Mouse (Mus musculus) forebrain, embryonic 16.5 days (tissue): ENCODE data around the gene Arr3. TPM values are rescaled to one million over a fixed set of nuclear protein-coding genes. Genes with fewer than 3 reads are reported as not detected.

Source experiments
- ATAC-seq: fragments of 200-750 bp; cut with Nextera tagmentation; 2 replicates; pipeline ENCODE4 v1.8.0; 2017; ENCODE audit warnings: mild to moderate bottlenecking, moderate library complexity
- H3K27ac ChIP-seq: fragments of 300-500 bp; sonication (generic); 2 replicates; pipeline ENCODE4 v1.5.1; 2014; ENCODE audit warnings: low read length, control low read depth
- H3K27me3 ChIP-seq: fragments of 300-500 bp; sonication (generic); replicated peaks from 2 replicates; pipeline ENCODE4 v1.6.1; 2014; ENCODE audit warnings: low read length; ENCODE audit not compliant: control insufficient read depth, insufficient read depth
- H3K36me3 ChIP-seq: fragments of 300-500 bp; sonication (generic); 2 replicates; pipeline ENCODE4 v1.6.1; 2014; ENCODE audit not compliant: control insufficient read depth, insufficient read depth
- H3K4me1 ChIP-seq: fragments of 300-500 bp; sonication (generic); replicated peaks from 2 replicates; pipeline ENCODE4 v1.6.1; 2014; ENCODE audit warnings: low read length; ENCODE audit not compliant: control insufficient read depth, insufficient read depth
- H3K4me2 ChIP-seq: fragments of 300-500 bp; sonication (generic); 2 replicates; pipeline ENCODE4 v1.6.1; 2014; ENCODE audit warnings: mild to moderate bottlenecking, low read length, control low read depth
- H3K4me3 ChIP-seq: fragments of 300-500 bp; sonication (generic); replicated peaks from 2 replicates; pipeline ENCODE4 v1.5.1; 2014; ENCODE audit warnings: mild to moderate bottlenecking, low read length, control low read depth
- H3K9ac ChIP-seq: fragments of 300-500 bp; sonication (generic); replicated peaks from 2 replicates; pipeline ENCODE4 v1.6.1; 2014; ENCODE audit warnings: low read depth, low read length, control low read depth
- H3K9me3 ChIP-seq: fragments of 300-500 bp; sonication (generic); 2 replicates; pipeline ENCODE4 v1.6.1; 2016; ENCODE audit warnings: low read length; ENCODE audit not compliant: control insufficient read depth
- WGBS: fragments of 180-500 bp; shearing (Covaris S2); extraction: QIAGEN DNeasy Blood & Tissue Kit; methylation state at CpG from one replicate; pipeline ENCODE4 v1.1.7; 2014; 5-methylcytosine and 5-hydroxymethylcytosine counted together
- polyA plus RNA-seq: library from polyadenylated mRNA; unstranded; fragments of >200 nt; fragmentation: Nextera tagmentation; extraction: Ambion mirVana; gene quantifications from 2 replicates; pipeline ENCODE4 v1.2.1, GENCODE M21; 2015

Gene Arr3
- polyA plus RNA-seq, 1 experiment from 2014 or later: not detected

DNA sequence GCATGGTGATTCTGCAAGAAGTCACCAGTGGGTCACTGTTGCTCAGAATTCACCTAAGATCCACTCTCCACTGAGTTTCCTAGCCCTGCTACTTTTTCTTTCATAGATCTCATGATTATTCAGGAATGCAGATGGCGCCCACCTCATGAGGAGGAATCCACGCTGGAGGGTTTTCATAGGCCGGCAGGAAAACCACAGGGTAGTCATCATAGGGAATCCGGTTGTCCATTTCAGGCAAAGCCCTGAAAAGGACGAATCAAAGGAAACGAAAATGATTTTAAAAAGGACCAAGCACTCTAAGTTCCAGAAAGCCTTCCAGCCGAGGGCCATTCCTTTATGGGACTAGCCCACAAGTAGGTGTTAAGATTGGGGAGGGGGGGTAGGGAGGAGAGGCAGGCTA lies 19.8 kb downstream of the Arr3 start:
- ATAC-seq: 0 out of 2 replicates have a peak, but pooled peaks have one; percentile 1
- peak overlapping the region; percentile 69 for H3K9ac ChIP-seq
- H3K9me3 ChIP-seq: no peaks in the 10 kb centered on the region
- H3K4me3 ChIP-seq: peak overlapping the region; percentile 57
- peaks cover 12% of the 10 kb centered on the region for H3K4me1 ChIP-seq
- no peaks in the 10 kb centered on the region for H3K36me3 ChIP-seq
- H3K27me3 ChIP-seq: no peaks in the 10 kb centered on the region
- H3K4me2 ChIP-seq: peak overlapping the region; percentile 52
- H3K27ac ChIP-seq: no peak overlapping the region
- WGBS: 36% methylated on average over 7 of the region's 7 CpGs

- H3K4me3 ChIP-seq: peak within 1 kb of the TSS; percentile 57
- WGBS: 26% methylated on average over 3 of the region's 3 CpGs
- H3K36me3 ChIP-seq: no peaks in the 10 kb centered on the region
- ATAC-seq: no peak
- no peaks in the 10 kb centered on the region for H3K9me3 ChIP-seq
- peak within 1 kb of the TSS; percentile 69 for H3K9ac ChIP-seq
- H3K27ac ChIP-seq: peak within 1 kb of the TSS; percentile 39
- no peaks in the 10 kb centered on the region for H3K27me3 ChIP-seq
- H3K4me2 ChIP-seq: peak within 1 kb of the TSS; percentile 74
- peaks cover 12% of the 10 kb centered on the region for H3K4me1 ChIP-seq
These were observed 20.2 kb downstream of the Arr3 start, which contains the start of gene Kif4 for GRCm38 (mm10) chrX:100625546-100625801. Gene Kif4 (plus strand): TSS chrX:100625737.

- ATAC-seq: peak; percentile 100
- 20% methylated on average over 62 of the region's 62 CpGs for WGBS
- Histone ChIP-seq H3K4me2 (peak within 1 kb of the TSS; percentile 74), H3K27me3 (no peaks in the 10 kb centered on the region), H3K4me1 (peaks cover 12% of the 10 kb centered on the region), H3K27ac (peak within 1 kb of the TSS; percentile 39), H3K4me3 (peak within 1 kb of the TSS; percentile 57), H3K36me3 (no peaks in the 10 kb centered on the region), H3K9me3 (no peaks in the 10 kb centered on the region), H3K9ac (peak within 1 kb of the TSS; percentile 69)
These were observed 20.8 kb downstream of the Arr3 start, which contains the start of gene Pdzd11 for GRCm38 (mm10) chrX:100625802-100626793. Gene Pdzd11 (minus strand): TSS chrX:100626568.

GRCm38 (mm10) chrX:100629076-100629475 lies 23.8 kb downstream of the Arr3 start:
- ATAC-seq: no peak
- Histone ChIP-seq H3K36me3 (no peaks in the 10 kb centered on the region), H3K9me3 (no peaks in the 10 kb centered on the region), H3K4me2 (no peak overlapping the region), H3K4me1 (peaks cover 12% of the 10 kb centered on the region), H3K27me3 (no peaks in the 10 kb centered on the region), H3K27ac (no peak overlapping the region), H3K4me3 (no peak overlapping the region), H3K9ac (no peak overlapping the region)
- WGBS: 95% methylated on average over 2 of the region's 2 CpGs

DNA sequence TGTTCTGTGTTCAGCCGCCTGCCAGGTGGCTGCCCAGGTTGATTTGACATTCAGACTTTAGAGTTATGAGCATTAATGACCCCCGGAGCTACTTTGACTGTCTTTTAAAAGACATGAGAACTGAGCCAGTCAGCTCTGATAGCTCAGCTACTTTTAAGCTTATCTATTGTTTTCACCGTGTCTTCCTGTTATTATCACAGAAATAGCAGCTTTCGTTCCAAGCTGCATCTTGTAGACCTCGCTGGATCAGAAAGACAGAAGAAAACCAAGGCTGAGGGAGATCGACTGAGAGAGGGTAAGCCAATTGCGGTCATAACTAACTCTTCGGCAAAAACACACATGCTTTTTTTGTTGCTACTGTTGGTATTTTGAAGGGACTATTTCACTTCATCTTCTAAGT lies 33.2 kb downstream of the Arr3 start:
- no peak overlapping the region for H3K4me2 ChIP-seq
- ATAC-seq: no peak
- H3K9ac ChIP-seq: no peak overlapping the region
- H3K27ac ChIP-seq: no peak overlapping the region
- no peaks in the 10 kb centered on the region for H3K27me3 ChIP-seq
- H3K36me3 ChIP-seq: no peaks in the 10 kb centered on the region
- 94% methylated on average over 8 of the region's 8 CpGs for WGBS
- no peaks in the 10 kb centered on the region for H3K9me3 ChIP-seq
- no peaks in the 10 kb centered on the region for H3K4me1 ChIP-seq
- no peak overlapping the region for H3K4me3 ChIP-seq

- Histone ChIP-seq H3K4me3 (no peak overlapping the region), H3K9me3 (no peaks in the 10 kb centered on the region), H3K9ac (no peak overlapping the region), H3K4me1 (no peaks in the 10 kb centered on the region), H3K27me3 (no peaks in the 10 kb centered on the region), H3K4me2 (no peak overlapping the region), H3K36me3 (no peaks in the 10 kb centered on the region), H3K27ac (no peak overlapping the region)
- ATAC-seq: no peak
These were observed 47.6 kb downstream of the Arr3 start for GRCm38 (mm10) chrX:100652848-100653247.

- Histone ChIP-seq H3K4me1 (no peaks in the 10 kb centered on the region), H3K9ac (no peak overlapping the region), H3K27me3 (no peaks in the 10 kb centered on the region), H3K4me3 (no peak overlapping the region), H3K27ac (no peak overlapping the region), H3K9me3 (no peaks in the 10 kb centered on the region), H3K4me2 (no peak overlapping the region), H3K36me3 (no peaks in the 10 kb centered on the region)
- no peak for ATAC-seq
- WGBS: 95% methylated on average over 2 of the region's 2 CpGs
These were observed 59.5 kb downstream of the Arr3 start for GRCm38 (mm10) chrX:100664825-100665224.

Other genes with a start within 250 kb of the Arr3 start
- gene Otud6a, start 176.5 kb upstream of the Arr3 start, polyA plus RNA-seq: not detected in 2 replicates
- gene Awat2, start 162.8 kb upstream of the Arr3 start, polyA plus RNA-seq: 0.20 and 0.24 TPM in 2 replicates
- gene Igbp1, start 111.2 kb upstream of the Arr3 start, polyA plus RNA-seq: 26.4 and 28.9 TPM in 2 replicates
- not detected in 2 replicates for gene Dgat2l6, start 80.7 kb upstream of the Arr3 start, polyA plus RNA-seq
- gene Awat1, start 33.2 kb upstream of the Arr3 start, polyA plus RNA-seq: not detected in 2 replicates
- gene P2ry4, start 10.6 kb upstream of the Arr3 start, polyA plus RNA-seq: not detected in 2 replicates
- 13.3 and 15.4 TPM in 2 replicates for gene Kif4, start 20.2 kb downstream of the Arr3 start, polyA plus RNA-seq
- 101 and 117 TPM in 2 replicates for gene Pdzd11, start 21.1 kb downstream of the Arr3 start, polyA plus RNA-seq
- gene Gdpd2, start 124.4 kb downstream of the Arr3 start, polyA plus RNA-seq: 10.7 and 15.1 TPM in 2 replicates
- 10.5 and 11.2 TPM in 2 replicates for gene Dlg3, start 162.2 kb downstream of the Arr3 start, polyA plus RNA-seq